Mouse (Mus musculus) liver, adult 2 months (tissue): Measurements from ENCODE around the gene Focad.

Source experiments
- CTCF ChIP-seq: fragments of 200-500 bp; IDR thresholded peaks from 2 replicates; pipeline ENCODE4 v1.5.1; 2011; ENCODE audit warnings: low read depth, low read length, control low read depth
- POLR2A ChIP-seq: fragments of 200-500 bp; IDR thresholded peaks from 2 replicates; pipeline ENCODE4 v1.6.1; 2011; ENCODE audit warnings: low read length, control low read depth; ENCODE audit not compliant: insufficient read depth; ENCODE audit errors: extremely low read depth

- no peak for TF ChIP-seq CTCF
- TF ChIP-seq POLR2A: no peak
Observed at GRCm38 (mm10) chr4:88117331-88117730, 22.9 kb downstream of the Focad start.
